Mouse (Mus musculus) cerebellum, adult 9-11 months (tissue): ENCODE measurements around the gene Tgm5.
"Not testable (repeated sequence)": the region's sequence is repeated elsewhere in the genome, so short reads cannot be mapped to it uniquely, and the experiment has no call there.

Experiments used
- DNase-seq: peaks from one replicate; pipeline ENCODE4 v3.0.0; 2022

Gene Tgm5

GRCm38 (mm10) chr2:121085480-121086185 is at the start of gene Tgm5:
Tgm5 (minus strand) TSS chr2:121085841.
- peak; percentile 67 for DNase-seq

- no peak for DNase-seq
These were observed 47.2 kb upstream of the Tgm5 start for GRCm38 (mm10) chr2:121132822-121133221.

GRCm38 (mm10) chr2:121128865-121129620 is 43.4 kb upstream of the Tgm5 start:
- no peak for DNase-seq

- no peak for DNase-seq
These were observed 41.9 kb upstream of the Tgm5 start for GRCm38 (mm10) chr2:121127536-121127935.

GRCm38 (mm10) chr2:121126302-121126701 is 40.7 kb upstream of the Tgm5 start:
- DNase-seq = not testable (repeated sequence)

GRCm38 (mm10) chr2:121119260-121119659 is 33.6 kb upstream of the Tgm5 start:
- DNase-seq = no peak

- DNase-seq = no peak
These were observed 29.8 kb upstream of the Tgm5 start for GRCm38 (mm10) chr2:121115418-121115817.

GRCm38 (mm10) chr2:121109695-121110094 is 24.1 kb upstream of the Tgm5 start, which contains the start of gene Tgm7:
Tgm7 (minus strand) TSS chr2:121109795.
- DNase-seq = no peak

GRCm38 (mm10) chr2:121105940-121106339 is 20.3 kb upstream of the Tgm5 start:
- no peak for DNase-seq

GRCm38 (mm10) chr2:121102051-121102450 is 16.4 kb upstream of the Tgm5 start:
- peak; percentile 69 for DNase-seq

GRCm38 (mm10) chr2:121089751-121090150 is 4.1 kb upstream of the Tgm5 start:
- no peak for DNase-seq

- DNase-seq = no peak
These were observed 2.9 kb upstream of the Tgm5 start for GRCm38 (mm10) chr2:121088507-121088906.

- DNase-seq = no peak
These were observed 3.0 kb downstream of the Tgm5 start for GRCm38 (mm10) chr2:121082626-121083025.

- DNase-seq = no peak
These were observed 10.9 kb downstream of the Tgm5 start for GRCm38 (mm10) chr2:121074747-121075146.

- no peak for DNase-seq
These were observed 13.8 kb downstream of the Tgm5 start for GRCm38 (mm10) chr2:121071871-121072270.

- DNase-seq = no peak
These were observed 16.1 kb downstream of the Tgm5 start for GRCm38 (mm10) chr2:121069506-121069905.

GRCm38 (mm10) chr2:121067116-121067515 is 18.5 kb downstream of the Tgm5 start:
- no peak for DNase-seq

- DNase-seq = no peak
These were observed 24.3 kb downstream of the Tgm5 start for GRCm38 (mm10) chr2:121061315-121061714.

- DNase-seq = no peak
These were observed 27.6 kb downstream of the Tgm5 start for GRCm38 (mm10) chr2:121057997-121058396.

GRCm38 (mm10) chr2:121055915-121056314 is 29.7 kb downstream of the Tgm5 start:
- no peak for DNase-seq

GRCm38 (mm10) chr2:121054060-121054459 is 31.6 kb downstream of the Tgm5 start:
- peak; percentile 50 for DNase-seq

GRCm38 (mm10) chr2:121052176-121052575 is 33.5 kb downstream of the Tgm5 start:
- no peak for DNase-seq

- no peak for DNase-seq
These were observed 40.0 kb downstream of the Tgm5 start for GRCm38 (mm10) chr2:121045653-121046052.

GRCm38 (mm10) chr2:121041098-121041497 is 44.5 kb downstream of the Tgm5 start:
- DNase-seq = peak; percentile 43
